Mouse (Mus musculus) E14TG2a.4 (cell line): ENCODE results near the gene Wee1.

ENCODE experiments used
- CTCF ChIP-seq: conservative IDR thresholded peaks from 2 replicates; pipeline ENCODE4 v1.5.1; 2014; ENCODE audit warnings: low read length
- NANOG ChIP-seq: IDR thresholded peaks from 2 replicates; pipeline ENCODE4 v1.6.1; 2014; ENCODE audit warnings: borderline replicate concordance, low read length, mixed read lengths
- POU5F1 ChIP-seq: IDR thresholded peaks from 2 replicates; pipeline ENCODE4 v1.6.1; 2014; ENCODE audit warnings: low read length, borderline replicate concordance

GRCm38 (mm10) chr7:110105041-110105440 is 16.8 kb upstream of the Wee1 start:
- TF ChIP-seq CTCF: no peak
- TF ChIP-seq POU5F1: no peak
- TF ChIP-seq NANOG: no peak
